Mouse (Mus musculus): Measurements from ENCODE around the gene Gm960.

DNA sequence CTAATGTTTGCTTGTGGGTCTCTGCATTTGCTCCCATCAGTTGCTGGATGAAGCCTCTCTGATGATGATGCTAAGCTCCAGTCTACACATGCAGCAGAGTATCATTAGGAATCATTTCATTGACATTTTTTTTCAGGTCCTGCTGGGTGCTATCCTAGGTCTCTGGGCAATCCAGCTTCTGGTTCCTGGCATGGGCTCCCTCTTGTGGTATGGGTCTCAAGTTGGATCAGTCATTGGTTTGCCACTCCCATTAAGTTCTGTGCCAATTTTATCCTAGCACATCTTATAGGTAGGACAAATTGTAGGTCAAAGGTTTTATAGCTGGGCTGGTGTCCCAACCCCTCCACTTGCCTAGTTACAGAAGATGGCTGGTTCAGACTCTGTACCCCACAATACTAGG, 31.7 kb downstream of the Gm960 start:
- TF ChIP-seq MYOG (IDR thresholded peaks at IDR 0.05; ENCODE audit: control insufficient read depth, extremely low read depth, insufficient read length) (no peak), USF1 (IDR thresholded peaks at IDR 0.05; ENCODE audit: low read depth) (no peak), CTCF (IDR thresholded peaks at IDR 0.05; ENCODE audit: control insufficient read depth, insufficient read depth, insufficient read length) (no peak)
